Mouse (Mus musculus) ovary, postnatal 10 days (tissue): Measurements from ENCODE around the gene Rap1a.
A peak's percentile ranks its signal among the peaks of the same experiment; 100 is the strongest.

ENCODE experiments used
- DNase-seq: peaks from one replicate; pipeline ENCODE4 v3.0.0; 2022; ENCODE audit warnings: low spot score

The Rap1a gene

DNA sequence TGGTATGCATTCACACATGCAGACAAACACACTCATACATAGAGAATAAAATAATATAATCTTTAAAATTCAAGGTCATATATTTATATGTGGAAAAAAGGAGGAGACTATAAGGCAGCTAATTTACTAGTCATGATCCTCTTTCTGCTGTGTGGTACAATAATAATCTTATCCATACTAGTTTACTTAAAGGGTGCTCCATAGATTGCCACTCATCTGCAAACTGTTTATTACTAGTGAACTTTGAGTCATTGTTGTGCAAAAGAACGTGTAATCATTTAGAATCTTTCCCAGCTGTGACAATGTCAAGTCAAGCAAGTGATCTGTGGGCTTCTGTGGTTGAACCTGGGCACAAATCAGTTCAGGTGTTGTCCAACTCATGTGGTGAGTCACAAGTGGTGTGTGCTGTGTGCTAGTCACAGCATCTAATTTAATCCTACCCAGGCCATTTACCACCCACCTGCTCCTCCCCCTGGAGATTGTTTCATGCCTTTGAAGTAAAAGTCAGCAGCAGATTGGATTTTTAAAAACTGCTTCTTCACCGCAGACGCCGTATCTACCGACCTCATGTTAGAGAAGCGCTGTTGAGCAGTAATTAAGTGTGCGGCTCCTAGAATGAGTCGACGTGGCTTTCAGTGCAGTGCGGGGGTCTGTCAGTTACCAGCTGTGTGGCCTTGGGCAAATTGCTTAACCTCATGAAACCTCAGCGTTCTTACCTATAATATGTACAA, 5.5 kb upstream of the Rap1a start:
- no peak for DNase-seq

DNA sequence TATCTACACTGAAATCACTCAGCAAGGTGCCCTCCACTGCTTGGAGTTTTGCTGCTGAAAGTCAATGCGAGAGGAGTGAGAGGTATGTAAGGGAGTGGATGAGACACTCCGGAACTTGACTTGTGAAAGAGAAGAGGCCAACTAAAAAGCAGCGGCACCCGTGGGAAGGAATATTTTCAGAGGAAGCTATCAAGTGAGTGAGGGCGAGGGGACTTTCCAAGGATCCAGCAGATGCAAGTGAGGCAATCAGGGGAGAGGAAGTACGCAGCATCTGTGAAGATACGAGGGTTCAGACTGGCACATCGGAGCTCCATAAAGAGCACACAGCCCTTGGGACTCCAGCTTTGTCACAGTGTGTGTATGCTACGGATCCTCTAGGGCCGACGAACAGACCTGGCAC, 2.5 kb upstream of the Rap1a start:
- no peak for DNase-seq

DNA sequence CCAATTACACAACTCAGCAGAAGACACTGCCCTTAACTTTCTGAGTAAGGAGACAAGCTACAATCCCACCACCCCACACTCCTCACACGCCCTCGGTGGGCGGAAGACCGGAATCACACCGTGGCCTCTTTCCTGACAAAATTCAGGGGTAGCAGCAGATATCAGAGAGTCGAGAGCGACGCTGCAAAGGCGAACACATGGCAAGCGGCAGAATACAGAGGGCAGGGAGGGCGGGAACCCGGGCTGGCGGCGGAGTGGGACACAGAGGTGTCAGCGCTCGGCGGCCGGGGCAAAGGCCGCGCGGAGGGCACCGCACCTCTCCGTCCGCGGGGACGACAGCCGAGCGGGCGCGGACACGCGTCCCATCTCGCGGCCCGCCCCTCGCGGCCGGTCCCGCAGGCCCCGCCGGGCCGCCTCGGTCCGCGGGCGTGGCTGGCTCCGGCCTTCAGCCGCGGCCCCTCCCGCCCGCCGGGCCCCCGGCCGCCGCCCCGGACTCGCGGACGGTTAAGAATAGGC, 403 bp downstream of the Rap1a start:
- DNase-seq = peak; percentile 28

- DNase-seq = no peak
Measured at GRCm38 (mm10) chr3:105800156-105800674, 921 bp downstream of the Rap1a start.

- DNase-seq = no peak
Measured at GRCm38 (mm10) chr3:105799375-105799774, 1.8 kb downstream of the Rap1a start.

DNA sequence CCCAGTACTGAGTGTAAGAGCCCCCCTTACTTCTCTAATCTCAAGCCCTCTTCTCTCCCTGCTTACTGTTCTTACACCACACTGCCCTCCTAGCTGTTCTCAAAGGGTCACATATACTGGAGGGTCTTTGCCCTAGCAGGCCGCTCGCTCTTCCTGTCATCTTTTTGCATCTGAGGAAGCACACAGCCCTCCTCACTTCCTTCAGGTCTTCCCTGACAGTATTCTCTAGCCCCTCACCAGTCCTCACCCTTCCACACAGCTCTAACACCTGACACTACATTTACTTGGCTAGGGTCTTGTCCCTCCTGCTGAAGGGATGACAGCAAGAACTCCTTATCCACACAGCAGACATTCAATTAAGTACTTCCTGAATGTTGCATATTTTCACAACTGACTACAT, 2.4 kb downstream of the Rap1a start:
- no peak for DNase-seq

DNA sequence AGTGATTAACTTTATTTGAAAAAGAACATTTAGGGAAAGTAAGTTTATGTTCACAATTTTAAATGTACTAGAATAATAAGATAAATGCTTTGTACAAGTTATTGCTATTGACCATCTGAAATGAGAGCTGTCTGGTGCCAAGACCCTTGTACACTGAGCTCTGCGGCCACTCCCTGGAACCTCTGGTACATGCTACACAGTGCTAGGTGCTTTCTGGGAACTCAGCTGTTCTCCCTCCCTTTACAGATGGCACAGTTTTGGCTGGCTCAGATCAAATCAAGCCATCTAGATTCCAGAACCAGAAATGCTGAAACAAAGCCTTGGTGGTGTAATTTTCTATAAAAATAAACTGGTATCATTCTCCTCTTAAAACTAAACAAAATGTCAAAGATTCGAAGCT, 3.7 kb downstream of the Rap1a start:
- DNase-seq = no peak

GRCm38 (mm10) chr3:105796761-105797160, 4.4 kb downstream of the Rap1a start:
- DNase-seq = no peak

- DNase-seq = no peak
Measured at GRCm38 (mm10) chr3:105794309-105794708, 6.8 kb downstream of the Rap1a start.

- no peak for DNase-seq
Measured at GRCm38 (mm10) chr3:105792309-105792708, 8.8 kb downstream of the Rap1a start.

DNA sequence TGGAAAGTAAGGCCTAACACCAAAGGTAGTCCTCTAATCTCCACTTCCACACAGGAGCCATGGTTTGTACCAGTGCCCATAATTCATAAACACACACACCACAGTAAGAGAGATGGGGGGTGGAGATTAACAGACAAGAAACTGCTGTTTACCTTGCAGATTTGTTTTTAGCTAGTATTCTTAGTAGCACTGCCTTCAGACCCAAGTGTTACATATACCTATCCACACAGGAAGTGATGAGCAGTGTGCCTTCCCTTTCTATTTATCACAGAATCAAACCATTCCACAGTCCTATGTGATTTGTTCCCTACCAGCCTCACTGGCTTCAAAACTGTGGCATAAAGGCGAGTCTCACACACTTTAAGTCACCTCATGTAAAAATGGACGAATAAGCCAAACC, 10.0 kb downstream of the Rap1a start:
- DNase-seq = no peak

DNA sequence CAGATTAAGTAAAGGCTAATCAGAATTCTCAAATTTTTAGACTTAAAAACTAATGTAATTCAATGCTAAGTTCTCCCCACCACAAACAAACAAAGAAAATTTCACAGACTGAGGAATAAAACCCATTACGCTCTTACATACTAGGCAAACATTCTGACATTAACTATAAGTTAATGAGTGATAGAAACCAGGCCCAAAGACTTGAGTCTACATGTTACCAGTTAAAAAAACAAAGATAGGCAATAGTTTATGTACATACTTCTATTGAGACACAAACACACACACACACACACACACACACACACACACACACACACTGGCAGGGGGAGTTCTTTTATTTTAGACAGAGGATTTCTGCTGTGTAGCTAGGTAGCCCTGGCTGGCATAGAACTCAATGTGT, 10.8 kb downstream of the Rap1a start:
- no peak for DNase-seq

DNA sequence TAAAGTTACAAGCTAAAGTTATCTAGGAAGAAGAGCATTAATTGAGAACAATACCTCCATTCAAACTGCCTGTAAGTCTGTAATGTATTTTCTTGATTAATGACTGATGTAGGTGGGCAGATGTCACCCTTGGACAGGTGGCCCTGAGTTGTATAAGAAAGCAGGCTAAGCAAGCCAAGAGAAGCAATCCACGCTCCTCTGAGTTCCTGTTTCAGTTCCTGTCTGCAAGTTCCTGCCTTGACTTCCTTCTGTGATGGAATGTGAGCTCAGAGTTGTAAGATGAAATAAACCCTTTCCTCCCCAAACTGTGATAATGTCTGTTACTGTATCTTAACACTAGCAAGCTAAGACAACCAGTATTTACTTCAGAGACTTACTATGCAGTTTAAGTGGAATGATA, 11.4 kb downstream of the Rap1a start:
- DNase-seq = no peak

- no peak for DNase-seq
Measured at GRCm38 (mm10) chr3:105787328-105787727, 13.8 kb downstream of the Rap1a start.

DNA sequence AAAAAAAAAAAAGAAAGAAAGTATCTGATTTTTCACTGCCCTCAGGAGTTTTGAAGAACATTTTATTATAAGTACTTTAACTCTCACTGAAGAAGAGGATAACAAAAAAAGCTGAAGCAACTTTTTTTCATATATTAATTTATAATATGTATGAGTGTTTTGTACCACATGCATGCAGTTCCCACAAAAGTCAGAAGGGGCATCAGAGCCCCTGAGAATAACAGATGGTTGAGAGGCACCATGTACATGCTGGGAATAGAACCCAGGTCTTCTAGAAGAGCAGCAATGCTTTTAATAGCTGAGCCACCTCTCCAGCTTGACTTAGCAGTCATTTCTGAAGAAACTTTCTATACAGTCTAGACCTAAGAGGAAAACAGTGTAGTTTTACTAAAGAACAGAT, 15.3 kb downstream of the Rap1a start:
- DNase-seq = no peak

DNA sequence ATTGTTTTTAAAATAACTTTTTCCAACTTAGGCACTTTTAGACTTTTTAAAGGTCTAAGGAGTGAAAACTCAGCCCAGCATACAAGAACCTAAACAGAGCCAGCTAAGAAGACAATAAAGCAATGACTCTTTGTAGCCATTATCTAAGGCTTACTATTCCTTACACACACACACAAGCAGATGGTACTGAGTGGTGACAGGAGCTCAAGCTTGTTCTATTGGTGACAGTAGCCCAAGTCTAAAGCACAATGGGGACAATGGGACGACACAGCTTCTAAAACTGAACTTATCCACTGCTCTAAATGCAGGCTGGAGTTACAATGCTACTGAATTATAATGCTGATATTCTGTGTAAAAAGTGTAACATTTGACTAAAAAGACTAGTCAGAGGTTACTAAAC, 17.3 kb downstream of the Rap1a start:
- no peak for DNase-seq

DNA sequence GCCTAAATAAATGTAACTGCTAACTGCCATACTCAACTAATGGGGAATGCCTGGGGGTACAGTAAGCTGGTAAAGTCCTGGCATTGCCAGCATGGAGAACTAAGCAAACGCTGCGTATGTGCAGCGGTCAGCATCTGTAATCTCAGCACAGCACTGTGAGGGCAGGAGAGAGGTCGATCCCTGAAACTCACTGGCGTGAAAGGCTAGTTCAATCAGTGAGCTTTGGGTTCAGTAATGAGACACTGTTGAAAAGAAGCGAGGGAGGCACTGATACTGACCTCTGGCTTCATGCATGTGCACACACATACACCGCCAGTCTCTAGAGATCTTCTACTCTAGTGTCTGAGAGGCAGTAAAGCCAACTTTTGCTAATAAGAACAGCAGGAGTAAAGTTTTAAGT, 18.7 kb downstream of the Rap1a start:
- no peak for DNase-seq

- no peak for DNase-seq
Measured at GRCm38 (mm10) chr3:105777997-105778396, 23.1 kb downstream of the Rap1a start.

GRCm38 (mm10) chr3:105774496-105774895, 26.6 kb downstream of the Rap1a start:
- no peak for DNase-seq

GRCm38 (mm10) chr3:105771534-105771933, 29.6 kb downstream of the Rap1a start:
- no peak for DNase-seq

- DNase-seq = no peak
Measured at GRCm38 (mm10) chr3:105770836-105771235, 30.3 kb downstream of the Rap1a start.

- no peak for DNase-seq
Measured at GRCm38 (mm10) chr3:105769380-105769779, 31.8 kb downstream of the Rap1a start.

GRCm38 (mm10) chr3:105768529-105768928, 32.6 kb downstream of the Rap1a start:
- DNase-seq = no peak
